In genomic region chr8:48310240-48310849, GRCm38 (mm10) we compare ENCODE assay signal across 14 mouse cellular contexts.
A peak's percentile ranks its signal among the peaks of the same experiment; 100 is the strongest.
DNase-seq lines count a peak whose midpoint lies in the region; ATAC-seq lines count a peak whose summit lies in the region.
"Had no signal": no experiment of that assay in that cellular context is flagged by ENCODE, and none has a peak within 500 bp of the region (broad histone marks: within the 10 kb centered on the region; RNA-seq: fewer than 3 reads in every experiment).

No protein-coding gene starts in this region.

- no peak overlapping the region for H3K4me2 ChIP-seq in embryonic facial prominence, embryonic 13.5 days
- H3K4me2 ChIP-seq in midbrain, embryonic 13.5 days (replicated peaks): no peak overlapping the region
- H3K4me2 ChIP-seq: heart, embryonic 15.5 days had no signal

- peaks cover 36% of the 10 kb centered on the region for H3K4me1 ChIP-seq in embryonic facial prominence, embryonic 13.5 days
- peaks cover 28% of the 10 kb centered on the region for H3K4me1 ChIP-seq in hindbrain, embryonic 10.5 days (replicated peaks)
- peaks cover 51% of the 10 kb centered on the region for H3K4me1 ChIP-seq in midbrain, embryonic 13.5 days (replicated peaks)

- no peak for ATAC-seq in embryonic facial prominence, embryonic 13.5 days (ENCODE audit: insufficient number of reproducible peaks, insufficient read depth, low FRiP score, low TSS enrichment, low read depth)
- no peak for ATAC-seq in midbrain, embryonic 13.5 days

- 50% methylated on average over 10 of the region's 10 CpGs for WGBS in embryonic facial prominence, embryonic 13.5 days
- 53% methylated on average over 10 of the region's 10 CpGs for WGBS in hindbrain, embryonic 10.5 days
- 20% methylated on average over 10 of the region's 10 CpGs for WGBS in midbrain, embryonic 13.5 days

- intact Hi-C loops in left cerebral cortex, postnatal 36 days (cut with DNase I): loop anchor here (10.0 kb wide), 1 partner anchor 204 kb away; no protein-coding TSS in a partner anchor

- no peaks in the 10 kb centered on the region for H3K9me3 ChIP-seq in embryonic facial prominence, embryonic 13.5 days
- no peaks in the 10 kb centered on the region for H3K9me3 ChIP-seq in hindbrain, embryonic 10.5 days
- H3K9me3 ChIP-seq in midbrain, embryonic 13.5 days: no peaks in the 10 kb centered on the region
- H3K9me3 ChIP-seq: heart, embryonic 15.5 days had no signal

- no peak overlapping the region for H3K4me3 ChIP-seq in embryonic facial prominence, embryonic 13.5 days
- no peak overlapping the region for H3K4me3 ChIP-seq in hindbrain, embryonic 10.5 days
- no peak overlapping the region for H3K4me3 ChIP-seq in midbrain, embryonic 13.5 days (replicated peaks)
- H3K4me3 ChIP-seq: heart, embryonic 15.5 days had no signal

- H3K27me3 ChIP-seq in embryonic facial prominence, embryonic 13.5 days: no peaks in the 10 kb centered on the region
- H3K27me3 ChIP-seq in hindbrain, embryonic 10.5 days (ENCODE audit: insufficient read depth, poor library complexity, severe bottlenecking): no peaks in the 10 kb centered on the region
- no peaks in the 10 kb centered on the region for H3K27me3 ChIP-seq in midbrain, embryonic 13.5 days
- H3K27me3 ChIP-seq: heart, embryonic 15.5 days had no signal

- H3K27ac ChIP-seq in embryonic facial prominence, embryonic 13.5 days: peak overlapping the region; percentile 44; the same call in 1 of the 2 replicates
- peak overlapping the region; percentile 70 for H3K27ac ChIP-seq in hindbrain, embryonic 10.5 days
- H3K27ac ChIP-seq in midbrain, embryonic 13.5 days: peak overlapping the region; percentile 69
- H3K27ac ChIP-seq: heart, embryonic 15.5 days; liver, embryonic 14.5 days had no signal

- peaks cover 23% of the 10 kb centered on the region for H3K36me3 ChIP-seq in embryonic facial prominence, embryonic 13.5 days
- H3K36me3 ChIP-seq in hindbrain, embryonic 10.5 days: peaks cover 32% of the 10 kb centered on the region
- no peaks in the 10 kb centered on the region; the same call in 1 of the 2 replicates for H3K36me3 ChIP-seq in midbrain, embryonic 13.5 days
- H3K36me3 ChIP-seq: heart, embryonic 15.5 days had no signal

- H3K9ac ChIP-seq in embryonic facial prominence, embryonic 13.5 days: no peak overlapping the region
- 0 out of 2 replicates have a peak overlapping the region, but pooled peaks have one; percentile 19 for H3K9ac ChIP-seq in midbrain, embryonic 13.5 days (replicated peaks)
- H3K9ac ChIP-seq: heart, embryonic 15.5 days; liver, embryonic 14.5 days had no signal

- DNase-seq in ZHBTc4 (ENCODE audit: low read depth, low spot score): peak; percentile 14
- no peak for DNase-seq in hindbrain, embryonic 10.5 days (ENCODE audit: low spot score)
- no peak for DNase-seq in left cerebral cortex, postnatal 36 days (ENCODE audit: low spot score in 2 of 2)
- no peak for DNase-seq in spleen, adult 12 weeks (ENCODE audit: low spot score)
- DNase-seq in embryo, embryonic 10.5 days (ENCODE audit: low spot score): no peak
- DNase-seq: adrenal gland, postnatal 36 days; cerebellum, adult 11 months; gastrocnemius, postnatal 36 days; kidney, adult 11 months; lung, postnatal 14 days had no signal
